Mouse (Mus musculus) myocyte (in vitro differentiated cells): ENCODE results near the gene Jph4.

Experiments
- CEBPB ChIP-seq: IDR thresholded peaks from 2 replicates; pipeline ENCODE4 v1.6.1; 2011; ENCODE audit warnings: mild to moderate bottlenecking, moderate library complexity; ENCODE audit not compliant: poor library complexity, insufficient read depth, severe bottlenecking
- E2F4 ChIP-seq: IDR thresholded peaks from one replicate; pipeline ENCODE4 v1.6.1; 2011; ENCODE audit warnings: mild to moderate bottlenecking, control low read depth, moderate library complexity; ENCODE audit not compliant: insufficient read depth
- POLR2A ChIP-seq: IDR thresholded peaks from one replicate; pipeline ENCODE4 v1.6.1; 2011; ENCODE audit warnings: low read depth, mild to moderate bottlenecking, control low read depth, moderate library complexity; ENCODE audit not compliant: insufficient read length
- POLR2AphosphoS2 ChIP-seq: IDR thresholded peaks from one replicate; pipeline ENCODE4 v1.6.1; 2011; ENCODE audit warnings: low read depth, control low read depth; ENCODE audit not compliant: insufficient read length

DNA sequence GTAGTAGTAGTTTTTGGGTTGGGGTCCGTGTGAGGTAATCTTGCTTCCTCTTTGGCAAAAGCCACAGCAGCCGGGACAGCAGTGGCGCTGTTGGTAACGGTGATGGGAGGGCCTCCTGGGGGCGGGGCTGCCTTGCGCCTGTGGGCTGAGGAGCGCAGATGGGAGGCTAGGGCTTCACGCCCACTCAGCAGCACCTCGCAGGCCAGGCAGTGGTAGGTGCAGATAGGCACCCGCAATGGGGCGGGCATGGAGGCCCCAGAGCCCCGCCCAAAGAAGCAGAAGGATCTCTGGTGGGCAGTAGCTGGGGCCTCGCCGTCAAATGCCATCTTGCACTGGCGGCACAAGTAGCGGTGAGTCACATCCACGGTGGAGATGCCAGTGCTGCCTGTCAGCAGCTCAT lies 54.1 kb downstream of the Jph4 start:
- no peak for TF ChIP-seq POLR2A
- TF ChIP-seq CEBPB, result no peak
- TF ChIP-seq E2F4, result no peak
- TF ChIP-seq POLR2AphosphoS2, result no peak
